Mouse (Mus musculus): ENCODE results near the gene Osbp2. TPM values are rescaled to one million over a fixed set of nuclear protein-coding genes. Genes with fewer than 3 reads are reported as not detected.

Gene Osbp2
- total RNA-seq, 1 experiment = 0.27 TPM

DNA sequence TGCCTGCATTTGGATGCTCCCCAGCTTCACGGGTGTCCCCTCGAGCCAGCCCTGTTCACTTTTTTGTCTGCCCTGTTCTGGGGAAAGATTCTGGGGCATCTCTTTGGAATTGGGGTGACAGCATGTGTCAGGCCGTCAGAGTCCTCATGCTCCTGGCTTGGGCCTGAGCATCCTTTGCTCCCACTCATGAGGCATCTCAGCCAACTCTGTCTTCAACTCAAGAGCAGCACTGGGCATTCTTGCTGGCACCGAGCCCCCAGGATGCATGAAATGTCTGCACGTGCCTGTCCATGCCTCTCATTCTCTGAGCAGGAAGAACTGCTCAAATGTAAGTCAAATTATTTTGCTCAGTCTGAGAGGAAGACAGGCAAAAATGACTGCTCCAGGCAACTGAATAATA is 139.0 kb downstream of the Osbp2 start:
- Histone ChIP-seq H3K4me3 (ENCODE audit: insufficient read depth in 1 of 2, low read depth in 1 of 2, low read length in 2 of 2, poor library complexity in 1 of 2, severe bottlenecking in 1 of 2) (no peak overlapping the region), H3K27ac (ENCODE audit: insufficient read depth, low read depth, low read length, poor library complexity, severe bottlenecking) (no peak overlapping the region), H3K9ac (ENCODE audit: insufficient read depth, low read depth, low read length, poor library complexity, severe bottlenecking) (no peak overlapping the region), H3K4me1 (ENCODE audit: control insufficient read depth in 2 of 2, insufficient read depth in 2 of 2, low read length in 2 of 2, poor library complexity in 1 of 2) (no peaks in the 10 kb centered on the region), H3K9me3 (ENCODE audit: control insufficient read depth, insufficient read depth, low read depth, low read length) (no peaks in the 10 kb centered on the region), H3K36me3 (ENCODE audit: control insufficient read depth, insufficient read depth, low read length, poor library complexity, severe bottlenecking) (no peaks in the 10 kb centered on the region)
- in situ Hi-C loops (cut with MboI; ENCODE audit: low sequenced_read_pairs in 2 of 2, unreplicated experiment in 2 of 2) = no loop called here
- no peak for DNase-seq (ENCODE audit: low read depth, low spot score)
- TF ChIP-seq CHD2 (IDR thresholded peaks at IDR 0.05; ENCODE audit: low read depth, low read length) (no peak), ZC3H11A (IDR thresholded peaks at IDR 0.05; ENCODE audit: borderline replicate concordance, low read depth, low read length) (no peak), MAFK (IDR thresholded peaks at IDR 0.05; ENCODE audit: insufficient read depth, low read depth, low read length) (no peak)

DNA sequence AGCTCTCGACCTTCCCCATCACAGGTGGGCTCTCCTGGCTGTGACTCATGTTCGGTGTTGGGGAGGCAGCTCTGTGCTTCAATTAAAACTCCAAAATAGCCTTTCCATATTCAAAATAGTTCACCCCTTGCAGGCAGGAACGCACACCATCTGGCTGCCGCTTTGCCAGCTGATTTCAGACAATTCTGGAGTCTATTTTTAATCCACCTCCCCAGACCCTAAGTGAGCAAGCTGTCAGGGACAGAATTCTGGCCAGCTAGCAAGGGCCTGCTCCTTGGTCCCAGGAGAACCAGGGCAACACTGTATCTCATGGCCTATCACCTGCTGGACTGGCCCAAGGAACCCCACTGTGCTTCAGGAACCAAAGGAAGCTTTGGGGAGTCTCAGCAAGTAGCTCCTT is 139.8 kb downstream of the Osbp2 start:
- no peak overlapping the region for H3K27ac ChIP-seq (ENCODE audit: insufficient read depth, low read depth, low read length, poor library complexity, severe bottlenecking)
- H3K36me3 ChIP-seq (ENCODE audit: control insufficient read depth, insufficient read depth, low read length, poor library complexity, severe bottlenecking) = no peaks in the 10 kb centered on the region
- no peaks in the 10 kb centered on the region for H3K9me3 ChIP-seq (ENCODE audit: control insufficient read depth, insufficient read depth, low read depth, low read length)
- H3K4me1 ChIP-seq (ENCODE audit: control insufficient read depth in 2 of 2, insufficient read depth in 2 of 2, low read length in 2 of 2, poor library complexity in 1 of 2) = no peaks in the 10 kb centered on the region
- H3K9ac ChIP-seq (ENCODE audit: insufficient read depth, low read depth, low read length, poor library complexity, severe bottlenecking) = no peak overlapping the region
- TF ChIP-seq MAFK (IDR thresholded peaks at IDR 0.05; ENCODE audit: insufficient read depth, low read depth, low read length) (no peak), CHD2 (IDR thresholded peaks at IDR 0.05; ENCODE audit: low read depth, low read length) (no peak), ZC3H11A (IDR thresholded peaks at IDR 0.05; ENCODE audit: borderline replicate concordance, low read depth, low read length) (no peak), HCFC1 (IDR thresholded peaks at IDR 0.05; ENCODE audit: borderline replicate concordance, insufficient read depth, low read length) (no peak), ZNF384 (IDR thresholded peaks at IDR 0.05; ENCODE audit: low read depth, low read length) (no peak)
- no peak overlapping the region for H3K4me3 ChIP-seq (ENCODE audit: insufficient read depth in 1 of 2, low read depth in 1 of 2, low read length in 2 of 2, poor library complexity in 1 of 2, severe bottlenecking in 1 of 2)
- DNase-seq (ENCODE audit: low read depth, low spot score) = no peak
- in situ Hi-C loops (cut with MboI; ENCODE audit: low sequenced_read_pairs in 2 of 2, unreplicated experiment in 2 of 2) = no loop called here

DNA sequence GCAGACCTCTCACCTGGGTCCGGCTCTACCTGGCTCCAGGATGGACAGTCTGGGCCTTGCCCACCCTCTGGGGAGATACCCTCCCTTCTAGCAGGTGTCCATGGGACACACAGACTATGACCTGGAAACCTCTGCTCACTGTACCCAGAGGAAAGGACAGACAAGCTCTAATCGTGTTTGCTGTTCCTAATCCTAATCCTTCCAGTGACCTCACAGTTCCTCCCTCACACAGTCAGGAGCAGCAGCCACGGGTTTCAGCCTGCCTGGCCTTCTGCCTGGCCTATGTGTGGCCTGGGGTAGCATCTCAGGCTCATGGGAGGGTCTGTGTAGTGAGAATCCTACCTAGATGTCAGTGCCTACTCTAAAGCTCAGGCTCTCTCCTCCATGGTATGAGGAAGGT is 140.8 kb downstream of the Osbp2 start:
- in situ Hi-C loops (cut with MboI; ENCODE audit: low sequenced_read_pairs in 2 of 2, unreplicated experiment in 2 of 2) = no loop called here
- H3K27ac ChIP-seq (ENCODE audit: insufficient read depth, low read depth, low read length, poor library complexity, severe bottlenecking) = no peak overlapping the region
- TF ChIP-seq HCFC1 (IDR thresholded peaks at IDR 0.05; ENCODE audit: borderline replicate concordance, insufficient read depth, low read length) (no peak), MAFK (IDR thresholded peaks at IDR 0.05; ENCODE audit: insufficient read depth, low read depth, low read length) (no peak), CHD2 (IDR thresholded peaks at IDR 0.05; ENCODE audit: low read depth, low read length) (no peak), ZNF384 (IDR thresholded peaks at IDR 0.05; ENCODE audit: low read depth, low read length) (no peak), ZC3H11A (IDR thresholded peaks at IDR 0.05; ENCODE audit: borderline replicate concordance, low read depth, low read length) (no peak)

DNA sequence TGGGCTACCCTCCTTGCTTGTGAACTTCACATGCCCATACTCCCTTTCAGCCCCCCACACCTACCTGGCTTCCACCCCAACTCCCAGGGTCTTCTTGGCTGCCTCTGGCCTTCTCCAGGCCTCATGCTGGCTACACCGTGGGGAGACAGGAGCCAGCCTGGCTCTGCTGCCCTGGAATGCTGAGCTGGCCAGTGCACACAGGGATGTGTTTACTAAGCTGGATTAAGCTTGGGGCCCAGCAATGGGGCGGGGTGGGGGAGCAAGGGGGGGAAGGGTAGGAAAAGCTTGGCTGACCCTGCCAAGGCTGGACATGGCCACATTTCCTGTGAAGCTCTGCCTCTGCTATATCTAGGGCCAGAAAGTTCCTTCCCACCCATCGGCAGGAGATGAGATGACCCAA is 141.7 kb downstream of the Osbp2 start:
- DNase-seq (ENCODE audit: low read depth, low spot score) = no peak
- TF ChIP-seq ZNF384 (IDR thresholded peaks at IDR 0.05; ENCODE audit: low read depth, low read length) (no peak), ZC3H11A (IDR thresholded peaks at IDR 0.05; ENCODE audit: borderline replicate concordance, low read depth, low read length) (no peak), MAFK (IDR thresholded peaks at IDR 0.05; ENCODE audit: insufficient read depth, low read depth, low read length) (no peak), HCFC1 (IDR thresholded peaks at IDR 0.05; ENCODE audit: borderline replicate concordance, insufficient read depth, low read length) (no peak), CHD2 (IDR thresholded peaks at IDR 0.05; ENCODE audit: low read depth, low read length) (no peak)

More for the DNA sequence above, 140.8 kb downstream of the Osbp2 start:
- Histone ChIP-seq H3K4me3 (ENCODE audit: insufficient read depth in 1 of 2, low read depth in 1 of 2, low read length in 2 of 2, poor library complexity in 1 of 2, severe bottlenecking in 1 of 2) (no peak overlapping the region), H3K4me1 (ENCODE audit: control insufficient read depth in 2 of 2, insufficient read depth in 2 of 2, low read length in 2 of 2, poor library complexity in 1 of 2) (no peaks in the 10 kb centered on the region), H3K9me3 (ENCODE audit: control insufficient read depth, insufficient read depth, low read depth, low read length) (no peaks in the 10 kb centered on the region), H3K9ac (ENCODE audit: insufficient read depth, low read depth, low read length, poor library complexity, severe bottlenecking) (no peak overlapping the region), H3K36me3 (ENCODE audit: control insufficient read depth, insufficient read depth, low read length, poor library complexity, severe bottlenecking) (no peaks in the 10 kb centered on the region)
- DNase-seq (ENCODE audit: low read depth, low spot score) = no peak

DNA sequence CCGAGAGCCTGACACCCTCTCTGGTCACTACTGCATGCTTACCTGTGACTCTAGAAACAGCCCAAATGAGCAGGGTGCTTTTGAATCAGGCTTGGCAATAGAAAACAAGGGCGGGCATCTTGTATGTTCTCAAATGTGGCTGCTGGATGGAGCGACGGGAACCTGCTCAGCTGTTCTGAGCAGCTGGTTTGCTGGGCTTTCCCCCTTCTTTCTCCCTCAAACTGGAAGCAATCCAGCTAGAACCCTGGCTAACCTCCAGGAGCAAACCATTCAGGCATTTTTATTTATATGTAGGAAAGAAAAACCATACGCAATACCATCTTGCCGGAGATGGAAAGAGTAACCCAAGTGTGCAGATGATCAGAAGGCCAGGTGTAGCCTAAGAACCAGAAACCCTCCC is 147.0 kb downstream of the Osbp2 start:
- H3K4me3 ChIP-seq (ENCODE audit: insufficient read depth in 1 of 2, low read depth in 1 of 2, low read length in 2 of 2, poor library complexity in 1 of 2, severe bottlenecking in 1 of 2) = no peak overlapping the region
- TF ChIP-seq ZNF384 (IDR thresholded peaks at IDR 0.05; ENCODE audit: low read depth, low read length) (no peak), HCFC1 (IDR thresholded peaks at IDR 0.05; ENCODE audit: borderline replicate concordance, insufficient read depth, low read length) (no peak), ZC3H11A (IDR thresholded peaks at IDR 0.05; ENCODE audit: borderline replicate concordance, low read depth, low read length) (no peak), MAFK (IDR thresholded peaks at IDR 0.05; ENCODE audit: insufficient read depth, low read depth, low read length) (no peak), CHD2 (IDR thresholded peaks at IDR 0.05; ENCODE audit: low read depth, low read length) (no peak)
- no peak for DNase-seq (ENCODE audit: low read depth, low spot score)
- H3K4me1 ChIP-seq (ENCODE audit: control insufficient read depth in 2 of 2, insufficient read depth in 2 of 2, low read length in 2 of 2, poor library complexity in 1 of 2) = no peaks in the 10 kb centered on the region
- in situ Hi-C loops (cut with MboI; ENCODE audit: low sequenced_read_pairs in 2 of 2, unreplicated experiment in 2 of 2) = no loop called here
- no peak overlapping the region for H3K9ac ChIP-seq (ENCODE audit: insufficient read depth, low read depth, low read length, poor library complexity, severe bottlenecking)
- no peaks in the 10 kb centered on the region for H3K9me3 ChIP-seq (ENCODE audit: control insufficient read depth, insufficient read depth, low read depth, low read length)
- no peaks in the 10 kb centered on the region for H3K36me3 ChIP-seq (ENCODE audit: control insufficient read depth, insufficient read depth, low read length, poor library complexity, severe bottlenecking)
- H3K27ac ChIP-seq (ENCODE audit: insufficient read depth, low read depth, low read length, poor library complexity, severe bottlenecking) = no peak overlapping the region

More for the DNA sequence above, 141.7 kb downstream of the Osbp2 start:
- Histone ChIP-seq H3K36me3 (ENCODE audit: control insufficient read depth, insufficient read depth, low read length, poor library complexity, severe bottlenecking) (no peaks in the 10 kb centered on the region), H3K4me3 (ENCODE audit: insufficient read depth in 1 of 2, low read depth in 1 of 2, low read length in 2 of 2, poor library complexity in 1 of 2, severe bottlenecking in 1 of 2) (no peak overlapping the region), H3K27ac (ENCODE audit: insufficient read depth, low read depth, low read length, poor library complexity, severe bottlenecking) (no peak overlapping the region), H3K9ac (ENCODE audit: insufficient read depth, low read depth, low read length, poor library complexity, severe bottlenecking) (no peak overlapping the region), H3K9me3 (ENCODE audit: control insufficient read depth, insufficient read depth, low read depth, low read length) (no peaks in the 10 kb centered on the region), H3K4me1 (ENCODE audit: control insufficient read depth in 2 of 2, insufficient read depth in 2 of 2, low read length in 2 of 2, poor library complexity in 1 of 2) (no peaks in the 10 kb centered on the region)
- in situ Hi-C loops (cut with MboI; ENCODE audit: low sequenced_read_pairs in 2 of 2, unreplicated experiment in 2 of 2) = no loop called here

All from ES-E14 (cell line).